ENCODE assay signal across 8 mouse cellular contexts in genomic region chr10:119239633-119239968, GRCm38 (mm10). TPM values are rescaled to one million over a fixed set of nuclear protein-coding genes. Genes with fewer than 3 reads are reported as not detected.
DNase-seq lines count a peak whose midpoint lies in the region; ATAC-seq and TF ChIP-seq lines count a peak whose summit lies in the region.

No protein-coding gene starts in this region.

- no peaks in the 10 kb centered on the region for H3K27me3 ChIP-seq in erythroblast, embryonic 14.5 days (ENCODE audit: control insufficient read depth)
- H3K27me3 ChIP-seq in testis, adult 2 months (ENCODE audit: control insufficient read depth, insufficient read depth, low read length) = no peaks in the 10 kb centered on the region
- no peaks in the 10 kb centered on the region for H3K27me3 ChIP-seq in liver, embryonic 11.5 days (replicated peaks; ENCODE audit: control insufficient read depth, insufficient read depth, low read length)
- H3K27me3 ChIP-seq in stomach, embryonic 16.5 days (ENCODE audit: control insufficient read depth, insufficient read depth, low read length) = no peaks in the 10 kb centered on the region

- H3K4me1 ChIP-seq in erythroblast, embryonic 14.5 days (ENCODE audit: control insufficient read depth) = peaks cover 23% of the 10 kb centered on the region
- H3K4me1 ChIP-seq in testis, adult 2 months (ENCODE audit: control insufficient read depth, insufficient read depth, low read length) = peaks cover 13% of the 10 kb centered on the region
- H3K4me1 ChIP-seq in liver, embryonic 11.5 days (replicated peaks; ENCODE audit: control insufficient read depth, insufficient read depth, low read length) = peaks cover 13% of the 10 kb centered on the region
- peaks cover 11% of the 10 kb centered on the region for H3K4me1 ChIP-seq in stomach, embryonic 16.5 days (ENCODE audit: control insufficient read depth, insufficient read depth, low read length)

- ATAC-seq in erythroblast, adult 5-6 weeks (replicated peaks; ENCODE audit: low FRiP score, poor library complexity, severe bottlenecking) = no peak
- peak; percentile 40; the same call in 1 of the 2 replicates for ATAC-seq in liver, embryonic 11.5 days (replicated peaks; ENCODE audit: low FRiP score)
- ATAC-seq in stomach, embryonic 16.5 days (ENCODE audit: insufficient read depth, low FRiP score) = peak; percentile 52; the same call in 1 of the 2 replicates

- WGBS in liver, embryonic 11.5 days = 0% methylated on average over 30 of the region's 37 CpGs
- WGBS in stomach, embryonic 16.5 days = under 1% methylated on average over 37 of the region's 37 CpGs

- no peak for TF ChIP-seq CTCF in testis, adult 2 months (IDR thresholded peaks at IDR 0.05; ENCODE audit: control insufficient read depth, insufficient read depth, insufficient replicate concordance, low read depth, low read length)

- H3K36me3 ChIP-seq in erythroblast, embryonic 14.5 days (ENCODE audit: control insufficient read depth) = peaks cover 14% of the 10 kb centered on the region
- no peaks in the 10 kb centered on the region; the same call in 1 of the 2 replicates for H3K36me3 ChIP-seq in testis, adult 2 months (ENCODE audit: control insufficient read depth, insufficient read depth, low read length)
- peaks cover 7% of the 10 kb centered on the region for H3K36me3 ChIP-seq in liver, embryonic 11.5 days (ENCODE audit: control insufficient read depth, insufficient read depth, low read length)
- H3K36me3 ChIP-seq in stomach, embryonic 16.5 days (ENCODE audit: control insufficient read depth, insufficient read depth, low read length) = peaks cover 2% of the 10 kb centered on the region; the same call in 1 of the 2 replicates

- H3K9me3 ChIP-seq in erythroblast, embryonic 14.5 days (ENCODE audit: control insufficient read depth, low read length) = no peaks in the 10 kb centered on the region
- H3K9me3 ChIP-seq in liver, embryonic 11.5 days (ENCODE audit: control insufficient read depth, low read length) = no peaks in the 10 kb centered on the region
- H3K9me3 ChIP-seq in stomach, embryonic 16.5 days (replicated peaks; ENCODE audit: control insufficient read depth, low read length) = no peaks in the 10 kb centered on the region

- no peak for TF ChIP-seq POLR2A in testis, adult 2 months (IDR thresholded peaks at IDR 0.05; ENCODE audit: control insufficient read depth, low read depth, low read length)

- H3K9ac ChIP-seq in liver, embryonic 11.5 days (ENCODE audit: low read depth, low read length) = peak overlapping the region; percentile 99
- H3K9ac ChIP-seq in stomach, embryonic 16.5 days (ENCODE audit: low read length) = peak overlapping the region; percentile 99

- DNase-seq in testis, postnatal 10 days (ENCODE audit: low spot score) = no peak
- no peak for DNase-seq in liver, embryonic 11.5 days (ENCODE audit: low spot score)
- no peak for DNase-seq in layer of hippocampus, postnatal 36 days
- no peak for DNase-seq in cerebellum, adult 9-11 months

- H3K4me3 ChIP-seq in erythroblast, embryonic 14.5 days (replicated peaks) = peak overlapping the region; percentile 97
- peak overlapping the region; percentile 89 for H3K4me3 ChIP-seq in testis, adult 2 months (ENCODE audit: control insufficient read depth, low read depth, low read length)
- peak overlapping the region; percentile 98 for H3K4me3 ChIP-seq in liver, embryonic 11.5 days (ENCODE audit: low read depth, low read length)
- H3K4me3 ChIP-seq in stomach, embryonic 16.5 days (replicated peaks; ENCODE audit: low read length) = peak overlapping the region; percentile 99

- H3K4me2 ChIP-seq in liver, embryonic 11.5 days = peak overlapping the region; percentile 82
- H3K4me2 ChIP-seq in stomach, embryonic 16.5 days (ENCODE audit: low read depth, low read length) = peak overlapping the region; percentile 84

- peak overlapping the region; percentile 95 for H3K27ac ChIP-seq in testis, adult 2 months (ENCODE audit: control insufficient read depth, insufficient read depth, low read depth, low read length)
- H3K27ac ChIP-seq in liver, embryonic 11.5 days (ENCODE audit: low read depth, low read length) = peak overlapping the region; percentile 97
- H3K27ac ChIP-seq in stomach, embryonic 16.5 days (ENCODE audit: low read length) = peak overlapping the region; percentile 99

RNA-seq across cellular contexts. Expression of gene Cand1, which starts 0.3 kb away (rescaled TPM):
- polyA plus RNA-seq in erythroblast, embryonic 14.5 days (2012) = 0.46 and 0.50 TPM in 2 replicates
- 13.1 and 22.2 TPM in 2 replicates for total RNA-seq in erythroblast, adult 5-6 weeks (2015; ENCODE audit: low replicate concordance)
- 8.8 and 18.4 TPM in 2 replicates for total RNA-seq in erythroblast, adult 5-6 weeks (2017; ENCODE audit: low replicate concordance)
- 72.4 and 80.9 TPM in 2 replicates for polyA plus RNA-seq in testis, adult 2 months (2012; rRNA removed)
- polyA plus RNA-seq in liver, embryonic 11.5 days (2014; fragmentation: Nextera tagmentation; extraction: Ambion mirVana) = 53.7 and 82.8 TPM in 2 replicates
- polyA plus RNA-seq in stomach, embryonic 16.5 days (2015; fragmentation: Nextera tagmentation; extraction: Ambion mirVana) = 34.1 and 40.2 TPM in 2 replicates
- 100 to 1,000 TPM; 142 to 147 TPM for total RNA-seq in layer of hippocampus, postnatal 36 days (2021)

Comparison
In these comparisons a context has a peak if more than half of its experiments do, and no peak if none do; other contexts are left out.
1. RNA of gene Cand1, which starts 0.3 kb away (polyA plus RNA-seq): 72.4 to 80.9 TPM in testis, adult 2 months, 53.7 to 82.8 TPM in liver, embryonic 11.5 days and 34.1 to 40.2 TPM in stomach, embryonic 16.5 days; 0.46 to 0.50 TPM in erythroblast, embryonic 14.5 days; every median in the first group is over 10 times any median in the second.
2. Peak in every context shown above with its lines, with median percentiles within 50 percentile points of each other: H3K4me3 ChIP-seq and H3K27ac ChIP-seq.